Mouse (Mus musculus): Measurements from ENCODE around the gene Shisal2a.
"Not testable (repeated sequence)": the region's sequence is repeated elsewhere in the genome, so short reads cannot be mapped to it uniquely, and the experiment has no call there.

Shisal2a gene

GRCm38 (mm10) chr4:108371421-108371820, 11.7 kb downstream of the Shisal2a start:
- no peak for DNase-seq

DNA sequence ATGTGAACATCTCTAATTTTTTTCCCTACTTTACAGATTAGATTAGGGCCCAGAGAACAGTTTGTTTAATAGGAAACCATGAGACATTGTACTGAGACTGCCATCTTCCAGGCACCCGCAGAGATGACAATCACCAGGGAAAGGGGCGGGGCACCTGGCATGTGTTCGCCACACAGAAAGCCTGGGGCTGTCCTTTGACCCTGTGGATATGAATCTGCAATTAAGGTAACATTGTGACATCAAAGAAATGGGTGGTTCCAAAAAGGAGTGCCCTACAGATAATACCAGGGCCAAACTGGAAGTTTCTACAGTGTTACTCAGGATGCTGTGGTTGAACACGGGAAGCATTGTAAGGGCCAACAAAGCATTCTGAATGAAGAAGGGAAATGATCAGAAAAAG, 12.7 kb downstream of the Shisal2a start:
- DNase-seq: no peak

DNA sequence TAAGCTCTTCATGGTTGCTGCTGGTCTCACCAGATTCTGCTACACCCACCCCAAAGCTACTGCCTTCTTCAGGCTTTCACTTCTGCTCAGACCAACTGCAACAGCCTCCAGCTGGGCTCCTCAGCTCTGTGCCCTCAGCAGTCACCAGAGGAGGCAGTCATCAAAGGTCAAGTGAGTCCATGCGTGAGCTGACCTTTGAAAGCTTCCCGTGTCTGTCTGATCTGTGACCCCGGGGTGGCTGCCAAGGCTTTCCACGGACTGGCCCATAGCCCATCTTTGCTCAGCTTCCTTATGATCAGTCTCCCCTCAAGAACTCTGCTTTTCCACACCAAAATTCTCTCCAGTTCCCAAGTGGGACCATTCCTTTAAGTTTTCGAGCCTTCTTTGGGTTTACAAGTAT, 13.9 kb downstream of the Shisal2a start:
- no peak for DNase-seq

GRCm38 (mm10) chr4:108364111-108364476, 19.1 kb downstream of the Shisal2a start:
- DNase-seq: no peak

DNA sequence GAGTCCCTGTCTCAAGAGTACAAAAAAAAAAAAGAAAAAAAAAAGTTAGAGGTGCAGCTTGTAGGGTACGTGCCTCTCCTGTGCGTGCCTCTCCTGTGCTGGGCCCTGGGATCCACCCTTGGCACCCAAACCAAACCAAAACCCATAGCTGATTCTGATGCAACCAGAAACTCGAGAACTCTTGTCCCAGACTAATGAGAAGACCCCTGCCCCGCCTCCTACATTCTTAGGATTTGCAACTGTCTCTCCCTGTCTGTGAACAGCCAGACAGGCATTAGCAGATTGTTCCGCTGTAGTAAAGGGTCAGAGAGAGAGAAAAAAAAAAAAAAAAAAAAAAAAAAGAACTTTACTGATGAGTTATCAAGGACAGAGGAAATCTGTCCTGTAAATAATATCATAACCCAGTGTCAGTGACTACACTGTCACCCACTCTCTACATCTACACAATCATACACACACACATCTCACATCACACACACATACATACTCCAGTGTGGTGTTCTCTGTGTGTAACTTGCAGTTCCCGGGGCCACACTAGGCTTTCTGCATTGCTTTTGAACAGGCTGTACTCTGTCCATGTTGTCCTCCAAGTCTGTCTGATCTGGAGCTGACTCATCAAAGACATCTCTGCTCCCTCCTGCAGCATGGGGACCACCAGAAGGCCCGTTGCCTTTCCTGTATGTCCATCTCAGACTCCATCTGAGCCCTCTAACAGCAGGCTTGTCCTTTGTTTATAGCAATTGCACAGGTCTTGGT, 19.6 kb downstream of the Shisal2a start:
- DNase-seq: no peak

DNA sequence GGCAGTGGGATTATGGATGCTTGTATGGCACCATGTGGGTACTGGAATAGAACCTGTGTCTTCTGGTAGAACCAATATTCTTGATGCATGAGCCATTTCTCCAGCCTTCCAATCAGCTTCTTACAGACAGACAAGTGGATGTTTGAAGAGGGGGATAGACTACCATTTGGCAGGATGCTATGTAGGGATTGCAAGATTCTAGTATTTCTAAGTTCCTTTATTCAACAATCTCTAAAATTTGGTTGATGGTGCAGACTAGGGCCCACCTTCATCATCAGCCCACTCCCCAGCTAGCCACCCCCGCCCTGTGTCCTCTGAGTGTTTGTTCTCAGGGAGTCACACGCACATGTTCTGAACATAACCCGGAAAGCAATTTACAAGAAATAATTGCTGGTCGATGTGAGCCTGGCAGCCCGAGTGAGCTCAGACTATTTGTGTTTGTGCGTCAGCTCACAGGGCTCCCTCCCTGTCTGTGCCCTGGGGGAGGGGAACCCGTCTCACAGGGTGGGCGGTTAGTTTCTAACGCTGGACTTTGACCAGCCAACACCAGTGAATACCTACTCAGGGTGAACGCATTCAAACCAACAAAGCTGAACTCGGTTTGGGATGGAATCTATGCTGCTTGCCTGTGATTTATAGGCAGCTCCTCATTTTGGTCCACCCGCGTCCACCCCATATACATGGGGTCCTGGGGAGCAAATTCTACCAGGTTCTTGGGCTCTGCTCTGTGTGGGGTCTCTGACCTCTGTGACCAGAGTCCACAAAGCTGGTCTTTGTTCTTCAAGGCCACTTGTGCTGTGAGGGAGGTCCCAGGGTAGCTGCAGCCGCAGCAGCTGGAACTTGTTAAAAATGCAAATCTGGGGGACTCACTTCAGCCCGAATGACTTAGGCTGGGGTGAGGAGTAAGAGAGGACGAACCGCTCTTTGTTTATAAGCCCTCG, 20.6 kb downstream of the Shisal2a start:
- no peak for DNase-seq

DNA sequence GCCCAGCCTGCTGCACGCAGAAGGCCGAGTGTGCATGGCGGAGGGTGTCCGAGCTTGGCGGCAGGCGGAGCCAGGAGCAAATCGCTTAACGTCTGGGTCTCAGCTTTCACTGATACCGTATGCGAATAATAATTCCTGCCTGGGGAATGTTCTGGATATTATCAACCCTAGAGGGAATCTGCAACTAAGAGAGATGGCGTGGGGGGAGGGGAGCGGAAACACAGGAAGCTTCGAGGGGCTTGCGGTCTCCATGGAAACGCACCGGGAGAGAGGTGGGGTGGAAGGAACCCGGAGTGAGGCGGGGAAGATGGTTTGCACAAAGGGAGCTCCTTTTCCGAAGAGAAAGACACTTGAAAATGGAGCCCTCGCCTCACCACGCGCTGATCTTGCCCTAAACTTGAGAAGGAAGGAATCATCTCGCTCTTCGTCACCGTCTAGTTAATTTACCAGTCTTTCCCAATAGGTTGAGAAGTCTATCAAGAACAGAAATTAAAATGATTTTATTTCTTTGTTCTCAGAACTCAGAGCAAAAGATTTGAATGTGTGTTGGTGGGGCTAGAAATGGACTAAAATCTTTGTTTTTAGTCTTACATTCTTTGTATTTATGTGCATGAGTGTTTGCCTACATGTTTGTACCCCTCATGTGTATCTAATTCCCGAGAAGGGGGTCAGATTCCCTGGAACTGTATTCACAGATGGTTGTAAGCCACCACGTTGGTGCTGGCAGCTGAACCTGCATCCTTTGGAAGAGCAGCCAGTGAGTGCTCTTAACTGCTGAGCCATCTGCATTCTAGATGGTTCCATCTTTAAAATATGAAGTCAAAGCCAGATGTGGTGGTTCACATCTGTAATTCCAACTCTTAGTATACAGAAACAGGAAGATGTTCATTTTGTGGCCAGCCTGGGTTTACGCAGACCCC, 22.8 kb downstream of the Shisal2a start:
- peak; percentile 12 to 14 for DNase-seq

GRCm38 (mm10) chr4:108358498-108358897, 24.7 kb downstream of the Shisal2a start:
- DNase-seq: no peak

- DNase-seq: no peak
Measured at GRCm38 (mm10) chr4:108357458-108357857, 25.7 kb downstream of the Shisal2a start.

- not testable (repeated sequence) for DNase-seq
Measured at GRCm38 (mm10) chr4:108353591-108353990, 29.6 kb downstream of the Shisal2a start.

- DNase-seq: no peak
Measured at GRCm38 (mm10) chr4:108350819-108351218, 32.3 kb downstream of the Shisal2a start.

DNA sequence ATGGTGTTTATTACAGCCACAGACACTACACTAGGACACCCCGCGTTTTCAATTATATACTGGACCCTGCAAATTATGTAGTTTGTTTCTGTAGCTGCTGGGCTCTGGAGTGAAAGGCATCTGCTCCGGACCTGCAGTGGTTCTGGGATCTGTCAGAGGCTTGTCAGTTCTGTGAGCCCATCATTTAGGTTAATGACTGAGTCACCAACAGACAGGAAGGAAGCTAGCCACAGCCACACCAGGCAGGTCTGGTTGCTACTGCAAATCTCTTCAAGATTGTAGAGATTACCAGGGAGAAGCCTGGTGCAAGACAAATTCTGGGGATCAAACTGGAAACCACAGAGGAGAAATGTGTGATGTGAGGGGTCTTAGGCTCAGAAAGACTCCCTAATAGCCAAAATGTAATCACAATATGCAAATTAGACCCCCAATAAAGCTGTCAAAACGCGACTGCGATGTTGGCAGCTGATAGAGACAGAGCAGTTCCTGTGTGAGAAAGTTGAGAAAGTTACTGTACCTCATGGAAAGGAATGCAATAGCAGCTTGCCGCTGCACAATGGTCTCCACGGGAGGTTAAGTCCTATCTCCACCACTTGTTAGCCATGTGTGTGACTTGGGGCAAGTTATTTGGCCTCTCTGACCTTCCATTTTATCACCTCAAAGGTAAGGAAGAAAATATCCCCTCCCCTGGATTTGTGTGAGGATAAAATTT, 33.2 kb downstream of the Shisal2a start:
- no peak for DNase-seq

GRCm38 (mm10) chr4:108349064-108349463, 34.1 kb downstream of the Shisal2a start:
- DNase-seq: no peak

DNA sequence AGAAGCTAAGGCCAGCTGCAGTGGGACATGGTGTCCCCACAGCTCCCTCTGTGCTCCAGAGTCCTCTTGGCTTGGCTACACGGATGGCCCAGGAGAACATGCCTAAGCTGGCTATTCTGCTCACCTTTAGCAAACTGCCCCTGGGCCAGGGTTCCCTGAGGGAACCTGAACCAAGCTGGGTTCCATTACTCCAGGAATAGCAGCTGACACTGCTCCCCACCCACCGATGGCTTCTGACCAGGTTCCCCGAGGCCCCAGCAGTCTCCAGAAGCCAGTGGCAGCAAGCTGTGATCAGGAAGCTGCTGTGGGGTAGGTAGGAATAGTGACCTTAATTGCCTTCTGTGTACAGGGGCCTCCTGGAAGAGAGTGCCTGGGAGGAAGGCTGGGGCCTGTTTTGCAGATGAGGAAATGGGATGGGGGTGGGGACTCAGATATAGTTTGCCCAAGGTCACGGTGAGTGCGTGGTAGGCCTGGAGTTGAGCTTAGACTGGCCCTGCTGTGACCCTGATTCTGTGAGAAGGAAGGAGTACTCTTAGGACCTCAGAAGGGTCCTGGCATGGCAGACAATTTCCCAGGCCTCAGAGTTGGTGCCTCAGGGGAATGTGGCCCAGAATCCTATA, 34.8 kb downstream of the Shisal2a start:
- DNase-seq: no peak

DNA sequence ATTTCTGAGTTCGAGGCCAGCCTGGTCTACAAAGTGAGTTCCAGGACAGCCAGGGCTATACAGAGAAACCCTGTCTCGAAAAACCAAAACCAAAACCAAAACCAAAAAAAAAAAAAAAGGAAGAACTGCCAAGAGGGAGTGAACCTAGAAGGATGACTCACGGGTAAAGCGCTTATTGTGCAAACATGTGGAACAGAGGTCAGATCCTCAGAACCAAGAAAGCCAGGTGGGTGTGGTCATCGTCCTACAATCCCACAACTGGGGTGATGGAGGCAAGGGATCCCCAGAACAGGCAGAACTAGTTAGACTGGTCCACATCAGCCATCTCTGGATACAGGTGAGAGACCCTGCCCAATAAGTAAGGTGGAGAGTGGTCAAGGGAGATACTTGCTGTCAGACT, 36.0 kb downstream of the Shisal2a start:
- no peak for DNase-seq

DNA sequence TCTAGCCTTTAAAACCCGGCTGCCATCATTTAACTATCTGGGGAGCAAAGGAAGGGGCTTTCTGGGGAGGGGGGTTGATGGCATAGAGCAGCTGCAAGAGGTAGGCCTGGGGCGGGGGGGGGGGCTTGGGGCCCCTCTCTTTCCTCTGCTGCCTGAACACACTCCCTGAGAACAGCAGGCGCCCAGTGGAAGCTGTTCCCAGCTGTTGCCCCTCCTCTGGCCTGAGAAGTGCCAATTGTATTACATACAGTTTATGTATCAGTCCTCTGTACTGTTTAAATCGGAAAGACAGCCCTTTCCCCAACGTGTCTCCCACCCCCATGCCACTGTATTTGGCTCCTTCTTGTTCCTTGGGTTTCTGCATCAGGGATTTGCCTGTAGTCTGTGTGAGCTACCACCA, 37.3 kb downstream of the Shisal2a start:
- no peak for DNase-seq

- DNase-seq: no peak
Measured at GRCm38 (mm10) chr4:108344631-108345083, 38.5 kb downstream of the Shisal2a start.

GRCm38 (mm10) chr4:108339277-108339690, 43.9 kb downstream of the Shisal2a start:
- peak; percentile 64 to 84 for DNase-seq

DNA sequence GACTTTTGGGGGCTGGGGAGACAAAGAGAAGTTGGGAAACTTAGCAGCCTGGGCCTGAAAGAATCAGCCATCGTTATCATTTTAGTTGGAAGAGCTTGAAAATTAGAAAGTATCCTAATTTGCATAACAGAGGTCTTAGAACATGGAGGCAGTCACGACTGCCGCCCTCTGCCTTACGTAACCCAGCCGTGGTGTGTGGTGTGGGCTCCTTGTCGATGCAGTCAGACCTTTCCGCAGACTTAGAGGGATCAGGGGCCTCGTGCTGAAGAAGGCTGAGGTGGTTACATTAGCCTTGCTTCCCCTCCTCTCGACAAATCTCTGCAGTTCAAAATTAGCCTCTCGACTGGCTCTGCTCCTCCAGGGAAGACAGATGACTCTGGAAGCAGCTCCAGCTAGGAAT, 44.3 kb downstream of the Shisal2a start:
- peak in 1 of 2 experiments; percentile 13 for DNase-seq

GRCm38 (mm10) chr4:108338321-108338733, 44.8 kb downstream of the Shisal2a start:
- DNase-seq: peak; percentile 39 to 43

DNA sequence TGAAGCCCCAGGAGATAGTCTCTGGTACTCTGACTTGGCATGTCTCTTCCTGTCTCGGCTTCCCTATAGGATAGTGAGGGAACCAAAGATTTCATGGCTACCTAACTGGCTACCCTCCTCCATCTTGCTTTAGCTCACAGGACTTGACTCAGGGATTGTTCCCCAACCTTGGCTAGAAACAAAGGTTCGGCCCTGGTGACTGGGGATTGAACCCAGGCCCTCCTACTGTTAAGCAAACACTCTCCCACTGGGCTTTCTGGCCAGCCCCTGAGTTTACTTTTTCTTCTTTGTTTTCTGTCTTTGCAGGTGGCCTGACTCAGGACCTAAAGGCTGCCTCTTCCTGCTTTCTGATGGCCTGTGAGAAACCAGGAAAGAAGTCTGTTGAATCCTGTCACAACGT, 45.3 kb downstream of the Shisal2a start:
- no peak for DNase-seq
